Mouse (Mus musculus) heart, postnatal 4 days (tissue): ENCODE measurements around the gene Podxl. TPM values are rescaled to one million over a fixed set of nuclear protein-coding genes. Genes with fewer than 3 reads are reported as not detected.

Source experiments
- total RNA-seq, 2 experiments: library from RNA; stranded (reverse); gene quantifications; 2 replicates each; pipeline ENCODE4 v1.2.3; 2021

Podxl gene
- total RNA-seq, 2 experiments from 2014 or later: 68.6 to 78.1 TPM

Other genes starting within 250 kb of the Podxl start
- 100 to 1,000 TPM; 201 to 216 TPM for gene Mkln1, start 165.2 kb downstream of the Podxl start, total RNA-seq